12 mouse cellular contexts compared by ENCODE assay signal in the genomic region with DNA sequence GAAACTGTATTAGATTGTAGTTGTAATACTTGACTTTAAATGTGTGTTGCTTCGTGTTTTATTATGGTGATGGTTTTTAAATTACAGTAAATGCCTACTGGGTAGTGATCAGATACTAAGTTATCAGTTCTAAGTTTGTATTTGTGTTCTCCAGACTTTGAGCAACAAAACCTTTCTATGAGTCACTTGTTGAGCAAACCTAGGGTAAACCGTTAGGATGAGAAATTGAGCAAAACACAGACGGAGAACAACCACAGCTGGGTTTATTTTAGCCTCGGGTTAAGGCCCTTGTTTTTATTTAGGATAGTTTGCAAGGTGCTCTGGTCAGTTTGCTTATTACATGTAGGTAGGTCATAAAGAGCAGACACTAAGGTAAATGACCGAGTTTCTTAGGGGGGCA.
"Had no signal": no experiment of that assay in that cellular context is flagged by ENCODE, and none has a peak within 500 bp of the region (broad histone marks: within the 10 kb centered on the region; RNA-seq: fewer than 3 reads in every experiment).

No protein-coding gene starts in this region.

- ATAC-seq: liver, postnatal 0 days; lung, postnatal 0 days; midbrain, embryonic 13.5 days; midbrain, embryonic 15.5 days had no signal

- DNase-seq: liver, embryonic 13.5 days; liver, postnatal 0 days; lung, adult 2 months; lung, postnatal 14 days; lung, postnatal 36 days; right cerebral cortex, postnatal 14 days; thymus, adult 18-20 months; thymus, postnatal 14 days; thymus, postnatal 36 days had no signal
